Mouse (Mus musculus) kidney, adult 2 months (tissue): ENCODE data around the gene Qsox1. TPM values are rescaled to one million over a fixed set of nuclear protein-coding genes. Genes with fewer than 3 reads are reported as not detected.

ENCODE experiments used
- DNase-seq: peaks from one replicate; pipeline ENCODE4 v3.0.0; 2021
- H3K27ac ChIP-seq: fragments of 200-500 bp; 2 replicates; pipeline ENCODE4 v1.5.1; 2012; ENCODE audit warnings: low read depth, low read length, control low read depth, inconsistent platforms; ENCODE audit not compliant: insufficient read depth
- H3K27me3 ChIP-seq: fragments of 200-500 bp; replicated peaks from 2 replicates; pipeline ENCODE4 v1.6.1; 2012; ENCODE audit warnings: mild to moderate bottlenecking, moderate library complexity, low read length, inconsistent platforms; ENCODE audit not compliant: control insufficient read depth, insufficient read depth
- H3K36me3 ChIP-seq: fragments of 200-500 bp; 2 replicates; pipeline ENCODE4 v1.6.1; 2012; ENCODE audit warnings: mild to moderate bottlenecking, moderate library complexity, low read length, inconsistent platforms; ENCODE audit not compliant: control insufficient read depth, insufficient read depth
- H3K4me1 ChIP-seq: fragments of 200-500 bp; 2 replicates; pipeline ENCODE4 v1.6.1; 2011; ENCODE audit warnings: low read length; ENCODE audit not compliant: control insufficient read depth, insufficient read depth
- H3K4me3 ChIP-seq: fragments of 200-500 bp; 2 replicates; pipeline ENCODE4 v1.5.1; 2011; ENCODE audit warnings: mild to moderate bottlenecking, low read depth, low read length, control low read depth; ENCODE audit not compliant: insufficient read depth
- CTCF ChIP-seq: fragments of 200-500 bp; conservative IDR thresholded peaks from 2 replicates; pipeline ENCODE4 v1.5.1; 2011; ENCODE audit warnings: low read depth, mild to moderate bottlenecking, control low read depth, low read length, moderate library complexity, mixed read lengths; ENCODE audit not compliant: insufficient read depth, insufficient read length
- POLR2A ChIP-seq: fragments of 200-500 bp; IDR thresholded peaks from one replicate; pipeline ENCODE4 v1.6.1; 2011; ENCODE audit warnings: low read depth, low read length, control low read depth
- WGBS: fragments of 180-500 bp; shearing (Covaris S2); methylation state at CpG from one replicate; pipeline ENCODE4 v1.1.7; 2018; 5-methylcytosine and 5-hydroxymethylcytosine counted together
- polyA plus RNA-seq: library from polyadenylated mRNA; depleted of rRNA; stranded (reverse); fragments of >200 nt; gene quantifications from 2 replicates; pipeline ENCODE4 v1.2.3, GENCODE M21; 2012

Gene Qsox1
- polyA plus RNA-seq, 1 experiment, result 30.6 TPM

- no peaks in the 10 kb centered on the region for H3K27me3 ChIP-seq
- no peak overlapping the region for H3K27ac ChIP-seq
- no peak for DNase-seq
- TF ChIP-seq CTCF (no peak), POLR2A (no peak)
- 0 out of 2 replicates have a peak, but pooled peaks cover 3% of the 10 kb centered on the region for H3K4me1 ChIP-seq
- H3K4me3 ChIP-seq, result no peak overlapping the region
- WGBS, result 94% methylated on average over 3 of the region's 3 CpGs
- H3K36me3 ChIP-seq, result no peaks in the 10 kb centered on the region
Measured at GRCm38 (mm10) chr1:155831958-155832357, 19.3 kb upstream of the Qsox1 start.

- WGBS, result 75% methylated on average over 6 of the region's 6 CpGs
- H3K27me3 ChIP-seq, result no peaks in the 10 kb centered on the region
Measured at GRCm38 (mm10) chr1:155830861-155831260, 18.2 kb upstream of the Qsox1 start.

GRCm38 (mm10) chr1:155827703-155828295 lies 15.1 kb upstream of the Qsox1 start:
- DNase-seq, result no peak
- Histone ChIP-seq H3K27ac (no peak overlapping the region), H3K27me3 (no peaks in the 10 kb centered on the region), H3K4me3 (no peak overlapping the region), H3K36me3 (no peaks in the 10 kb centered on the region), H3K4me1 (0 out of 2 replicates have a peak, but pooled peaks cover 3% of the 10 kb centered on the region)
- WGBS, result 65% methylated on average over 8 of the region's 8 CpGs
- TF ChIP-seq CTCF (no peak), POLR2A (no peak)

More at GRCm38 (mm10) chr1:155830861-155831260, 18.2 kb upstream of the Qsox1 start:
- TF ChIP-seq CTCF (no peak), POLR2A (no peak)
- Histone ChIP-seq H3K36me3 (no peaks in the 10 kb centered on the region), H3K4me1 (0 out of 2 replicates have a peak, but pooled peaks cover 3% of the 10 kb centered on the region), H3K4me3 (no peak overlapping the region), H3K27ac (no peak overlapping the region)
- DNase-seq, result no peak

- H3K36me3 ChIP-seq, result no peaks in the 10 kb centered on the region
- H3K4me3 ChIP-seq, result no peak overlapping the region
- WGBS, result 38% methylated on average over 5 of the region's 5 CpGs
- 0 out of 2 replicates have a peak, but pooled peaks cover 3% of the 10 kb centered on the region for H3K4me1 ChIP-seq
- no peak overlapping the region for H3K27ac ChIP-seq
- H3K27me3 ChIP-seq, result no peaks in the 10 kb centered on the region
- peak; percentile 53 for DNase-seq
- no peak for TF ChIP-seq CTCF
- TF ChIP-seq POLR2A, result no peak
Measured at GRCm38 (mm10) chr1:155826803-155827395, 14.2 kb upstream of the Qsox1 start.

- no peaks in the 10 kb centered on the region for H3K27me3 ChIP-seq
- DNase-seq, result no peak
- H3K27ac ChIP-seq, result no peak overlapping the region
- WGBS, result 83% methylated on average over 4 of the region's 4 CpGs
- TF ChIP-seq CTCF, result no peak
- no peak overlapping the region for H3K4me3 ChIP-seq
- no peaks in the 10 kb centered on the region for H3K36me3 ChIP-seq
- 0 out of 2 replicates have a peak, but pooled peaks cover 3% of the 10 kb centered on the region for H3K4me1 ChIP-seq
Measured at GRCm38 (mm10) chr1:155825940-155826716, 13.4 kb upstream of the Qsox1 start.

GRCm38 (mm10) chr1:155820646-155821045 lies 8.0 kb upstream of the Qsox1 start:
- Histone ChIP-seq H3K4me1 (no peaks in the 10 kb centered on the region), H3K4me3 (no peak overlapping the region), H3K36me3 (no peaks in the 10 kb centered on the region), H3K27me3 (no peaks in the 10 kb centered on the region), H3K27ac (no peak overlapping the region)
- WGBS, result 87% methylated on average over 5 of the region's 5 CpGs
- no peak for TF ChIP-seq POLR2A
- TF ChIP-seq CTCF, result no peak
- no peak for DNase-seq

GRCm38 (mm10) chr1:155816167-155816566 lies 3.5 kb upstream of the Qsox1 start:
- DNase-seq, result no peak
- no peaks in the 10 kb centered on the region for H3K27me3 ChIP-seq
- no peak overlapping the region for H3K27ac ChIP-seq
- TF ChIP-seq POLR2A (no peak), CTCF (no peak)
- no peaks in the 10 kb centered on the region for H3K36me3 ChIP-seq
- H3K4me1 ChIP-seq, result peaks cover 8% of the 10 kb centered on the region
- no peak overlapping the region for H3K4me3 ChIP-seq
- 37% methylated on average over 2 of the region's 2 CpGs for WGBS
